Mouse (Mus musculus): Measurements from ENCODE around the gene Herpud1. TPM values are rescaled to one million over a fixed set of nuclear protein-coding genes. Genes with fewer than 3 reads are reported as not detected.

The Herpud1 gene
- total RNA-seq (2021), result 98.9 and 118 TPM in 2 replicates
- long read RNA-seq, transcript Herpud1-205 (8 exons, 1,952 nt), result major isoform, 312 of 362 reads
- long read RNA-seq, transcript Herpud1-201 (8 exons, 1,873 nt), result minor isoform, 19 of 362 reads
- long read RNA-seq, partial matches to known transcripts, result 13 of 362 reads
- long read RNA-seq, other reads (novel, unspliced or antisense), result 17 of 362 reads

DNA sequence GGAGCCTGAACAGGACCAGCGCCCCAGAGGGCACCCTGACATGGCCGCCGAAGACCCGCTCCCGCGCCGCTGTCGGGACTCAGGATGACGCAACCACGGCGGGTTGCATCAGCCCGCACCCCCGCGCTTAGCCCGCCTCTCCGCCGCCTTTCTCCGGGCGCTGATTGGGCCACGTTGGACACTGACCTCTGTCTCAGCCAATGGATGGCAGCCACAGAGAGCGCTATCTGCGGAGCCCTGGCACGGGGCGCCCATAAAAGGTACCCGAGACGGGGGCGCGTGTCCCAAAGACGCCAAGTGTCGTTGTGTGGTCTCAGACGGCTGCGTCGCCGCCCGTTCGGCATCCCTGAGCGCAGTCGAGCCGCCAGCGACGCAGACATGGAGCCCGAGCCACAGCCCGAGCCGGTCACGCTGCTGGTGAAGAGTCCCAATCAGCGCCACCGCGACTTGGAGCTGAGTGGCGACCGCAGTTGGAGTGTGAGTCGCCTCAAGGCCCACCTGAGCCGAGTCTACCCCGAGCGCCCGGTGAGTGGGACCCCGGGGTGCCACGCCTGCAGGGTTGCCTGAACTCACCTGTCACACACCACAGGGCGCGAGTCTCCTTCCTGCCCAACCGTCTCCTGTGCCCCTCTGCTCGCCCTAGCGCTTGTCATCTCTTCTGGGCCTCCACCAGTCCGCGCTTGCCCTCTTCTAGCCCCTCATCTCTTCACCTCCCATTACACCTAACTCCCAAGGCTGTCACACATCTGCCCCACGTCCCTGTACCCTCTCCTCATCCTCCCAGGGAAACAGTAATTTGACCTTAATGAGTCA lies at the start of gene Herpud1:
TSS of gene Herpud1 (plus strand) at position 225 of the 813 bp plus-strand sequence.
- peak; percentile 98 for DNase-seq

DNA sequence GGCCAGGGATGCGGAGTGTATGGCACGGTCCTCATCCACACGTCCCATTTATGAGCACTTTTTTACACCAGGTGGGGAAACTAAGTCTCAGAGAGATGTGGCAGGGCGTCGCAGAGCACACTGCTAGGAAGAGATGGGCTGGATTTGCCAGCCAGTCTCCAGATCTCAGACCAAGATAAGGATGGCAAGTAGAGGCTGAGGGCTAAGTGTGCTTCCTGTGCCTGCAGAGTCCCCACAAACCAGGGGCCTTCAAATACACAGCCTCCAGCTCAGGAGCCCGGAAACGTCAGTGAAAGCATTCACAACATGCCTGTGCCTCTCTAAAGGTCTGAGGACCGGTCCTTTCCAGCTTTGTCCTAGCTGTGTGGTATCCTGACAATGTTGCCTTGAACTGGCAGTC lies 48.7 kb upstream of the Herpud1 start:
- no peak for DNase-seq

DNA sequence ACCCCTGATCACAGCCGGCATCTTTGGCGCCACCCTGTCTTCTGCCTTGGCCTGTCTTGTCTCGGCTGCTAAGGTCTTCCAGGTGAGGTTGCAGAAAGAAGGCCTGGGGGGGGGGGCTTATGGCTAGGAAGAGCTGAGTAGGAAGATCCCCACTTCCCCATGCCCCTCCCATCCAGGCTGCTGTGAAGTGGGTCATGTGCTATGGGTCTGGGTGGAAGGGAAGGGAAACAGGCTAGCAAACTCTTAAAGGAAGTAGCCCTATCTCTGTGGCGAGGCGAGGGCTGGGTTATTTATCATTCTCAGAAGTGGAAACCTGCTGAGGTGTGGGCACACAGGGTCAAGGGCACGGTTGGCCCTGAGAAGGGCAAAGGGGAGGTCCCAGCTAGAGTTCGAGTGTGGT lies 45.4 kb upstream of the Herpud1 start:
- no peak for DNase-seq

DNA sequence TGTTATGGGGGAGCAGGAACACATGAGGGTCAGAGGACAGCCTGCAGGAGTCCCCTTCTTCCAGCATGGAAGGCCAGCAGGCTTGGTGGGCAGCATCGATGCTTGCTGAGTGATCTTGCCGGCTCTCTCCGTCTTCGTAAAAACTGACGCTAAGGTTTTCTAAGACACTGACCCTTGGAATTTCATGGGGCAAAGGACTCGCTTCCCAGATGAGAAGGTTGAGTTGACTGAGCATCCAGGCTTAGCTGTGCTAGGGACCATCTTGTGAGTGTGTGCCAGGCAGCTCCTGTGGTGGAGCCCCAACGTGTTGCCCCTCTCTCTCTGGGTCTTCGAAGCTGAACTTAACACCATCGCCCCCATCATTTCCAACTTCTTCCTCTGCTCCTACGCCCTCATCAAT lies 43.5 kb upstream of the Herpud1 start:
- DNase-seq, result no peak

DNA sequence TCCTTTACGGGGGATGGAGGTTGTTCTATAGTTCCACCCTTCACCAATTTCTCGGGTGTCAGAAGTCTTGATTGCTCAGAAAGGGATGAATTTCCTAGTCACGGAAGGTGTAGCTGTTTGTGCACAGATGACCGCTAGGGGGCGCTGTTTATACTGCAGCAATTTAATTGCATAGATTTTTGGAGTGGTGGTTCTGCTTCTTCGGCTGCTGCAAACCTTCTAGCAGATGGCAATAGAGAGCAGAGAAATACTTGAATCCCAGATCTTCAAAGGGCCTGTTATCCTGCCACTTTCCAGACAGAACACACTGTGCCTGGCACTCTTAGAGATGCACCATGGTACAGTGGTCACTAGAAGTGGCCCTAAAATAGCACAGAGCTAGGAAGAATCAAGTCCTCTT lies 42.9 kb upstream of the Herpud1 start:
- peak; percentile 80 for DNase-seq

DNA sequence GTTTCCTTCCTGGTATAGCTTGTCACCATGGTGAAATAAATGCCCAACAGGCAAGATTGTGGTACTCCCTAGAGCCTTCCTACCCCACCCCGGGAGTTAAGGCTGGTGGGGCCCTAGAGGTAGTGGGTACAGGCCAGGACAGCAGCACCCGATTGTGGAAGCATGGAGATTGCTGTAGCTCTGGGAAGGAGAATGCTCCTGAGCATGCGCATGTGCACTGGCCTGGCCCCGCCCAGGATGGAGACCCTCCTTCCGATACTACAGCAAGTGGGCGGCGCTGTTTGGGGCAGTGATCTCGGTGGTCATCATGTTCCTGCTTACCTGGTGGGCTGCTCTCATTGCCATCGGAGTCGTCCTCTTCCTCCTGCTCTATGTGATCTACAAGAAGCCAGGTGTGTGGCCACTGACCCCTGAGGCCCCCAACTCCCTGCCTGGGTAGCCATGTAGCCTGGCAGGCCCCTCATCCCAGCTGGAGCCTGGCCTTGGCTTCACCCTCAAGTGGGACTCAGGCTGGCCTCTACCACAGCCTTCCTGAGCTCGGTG lies 42.4 kb upstream of the Herpud1 start:
- DNase-seq, result no peak

DNA sequence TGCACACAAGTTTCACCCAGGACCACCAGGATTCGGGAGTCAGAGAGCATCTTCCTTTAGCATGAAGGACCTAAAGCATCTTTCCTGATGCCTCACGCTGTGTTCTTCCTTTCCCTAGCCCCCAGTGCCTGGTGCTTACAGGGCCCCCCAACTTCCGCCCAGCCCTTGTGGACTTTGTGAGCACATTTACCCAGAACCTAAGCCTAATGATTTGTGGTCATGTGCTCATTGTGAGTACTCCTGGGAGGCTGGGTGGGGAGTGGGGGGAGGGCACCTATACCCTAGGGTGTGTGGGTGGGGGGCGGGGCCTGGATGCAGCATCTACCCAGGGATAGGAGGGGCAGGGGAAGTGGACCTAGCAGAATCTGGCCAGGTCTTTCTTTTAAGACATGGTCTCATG lies 40.6 kb upstream of the Herpud1 start:
- DNase-seq, result no peak

DNA sequence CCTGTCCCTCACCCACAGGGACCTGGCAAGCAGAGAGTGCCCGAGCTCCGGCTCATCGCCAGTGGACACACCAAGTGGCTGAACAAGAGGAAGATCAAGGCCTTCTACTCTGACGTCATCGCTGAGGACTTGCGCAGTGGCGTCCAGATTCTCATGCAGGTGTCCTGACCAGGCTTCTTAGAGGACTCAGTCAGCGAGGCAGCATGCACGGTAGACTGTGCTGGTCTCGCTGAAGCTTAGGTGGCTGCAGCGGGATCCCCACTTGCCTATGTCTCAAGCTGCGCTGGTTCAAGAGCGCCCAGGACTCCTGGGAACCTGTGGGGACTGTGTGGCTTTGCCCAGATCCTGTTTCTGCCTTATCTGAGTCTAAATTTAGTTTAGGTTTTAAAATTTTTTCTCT lies 40.0 kb upstream of the Herpud1 start:
- no peak for DNase-seq

DNA sequence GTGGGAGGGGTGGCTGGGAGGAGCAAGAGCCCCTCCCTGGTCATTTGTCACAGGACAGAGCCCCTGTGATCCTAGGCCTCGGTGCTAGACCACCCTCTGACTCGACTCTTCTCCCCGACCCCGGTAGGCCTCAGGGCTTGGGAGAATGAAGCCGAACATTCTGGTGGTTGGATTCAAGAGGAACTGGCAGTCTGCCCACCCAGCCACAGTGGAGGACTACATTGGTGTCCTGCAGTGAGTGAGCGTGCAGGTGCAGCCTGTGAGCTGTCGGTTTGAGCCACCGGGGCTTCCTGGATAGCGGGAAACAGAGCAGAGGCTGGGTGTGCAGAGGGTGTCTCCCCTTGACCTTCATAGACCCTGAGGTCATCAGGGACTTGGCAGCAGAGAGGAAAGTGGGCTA lies 37.8 kb upstream of the Herpud1 start:
- DNase-seq, result no peak

DNA sequence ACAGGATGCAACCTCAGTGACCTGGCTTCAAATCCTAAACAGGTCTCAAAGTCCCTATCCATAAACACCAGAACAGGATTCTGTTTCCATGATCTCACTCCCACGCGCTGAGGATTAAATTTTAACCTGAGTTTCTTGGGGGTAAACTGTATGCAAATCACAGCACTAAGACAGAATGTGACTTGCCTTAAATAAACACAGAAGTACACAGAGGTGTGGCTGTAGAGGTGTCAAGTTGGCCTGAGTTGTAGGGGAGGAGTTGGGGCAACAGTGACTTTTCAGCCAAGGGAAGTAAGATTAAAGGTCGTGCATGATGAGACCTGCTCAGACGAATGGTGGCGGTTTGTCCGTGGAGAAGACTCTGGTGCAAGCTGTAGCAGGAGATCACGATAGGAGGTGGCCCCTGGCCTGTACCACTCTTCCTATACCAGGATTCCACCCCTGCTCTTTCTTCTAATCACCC lies 32.1 kb upstream of the Herpud1 start:
- DNase-seq, result no peak

DNA sequence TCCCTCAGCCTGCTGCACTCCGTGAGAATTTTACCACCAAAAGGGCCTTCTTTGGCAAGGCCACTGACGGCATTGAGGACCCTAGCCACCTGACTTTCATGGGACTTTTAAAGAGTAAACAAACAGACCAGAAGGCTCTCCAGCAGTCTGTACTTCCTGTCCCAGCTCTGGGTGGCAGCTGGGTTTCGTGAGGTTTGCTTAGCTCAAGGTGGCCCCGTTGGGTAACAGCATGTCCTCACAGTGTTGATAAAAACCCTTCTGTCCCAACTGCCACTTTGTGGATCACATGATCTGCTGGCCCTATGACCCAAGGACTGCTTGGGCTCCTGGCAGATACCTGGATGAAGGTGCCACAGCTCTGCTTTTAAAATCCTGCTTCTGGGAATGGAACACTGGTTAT lies 31.7 kb upstream of the Herpud1 start:
- DNase-seq, result no peak

DNA sequence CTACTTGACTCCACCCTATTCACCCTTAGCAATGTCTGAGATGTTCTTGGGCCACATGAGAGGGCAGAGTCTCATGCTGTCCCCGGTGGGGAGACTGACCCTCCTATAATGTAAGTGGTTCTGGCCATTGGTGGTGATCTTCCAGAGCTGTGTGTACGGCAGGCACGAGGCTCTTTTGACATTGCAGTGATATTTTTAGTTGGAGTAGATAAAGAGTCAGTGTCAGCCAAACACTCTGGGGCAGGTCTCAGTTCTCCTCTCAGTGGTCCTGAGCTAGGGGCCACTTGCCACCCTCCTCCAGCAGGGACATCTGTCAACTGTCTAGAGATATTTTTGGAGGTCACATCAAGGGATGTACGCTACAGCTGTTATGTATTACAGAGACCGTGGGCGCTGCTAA lies 29.0 kb upstream of the Herpud1 start:
- no peak for DNase-seq

DNA sequence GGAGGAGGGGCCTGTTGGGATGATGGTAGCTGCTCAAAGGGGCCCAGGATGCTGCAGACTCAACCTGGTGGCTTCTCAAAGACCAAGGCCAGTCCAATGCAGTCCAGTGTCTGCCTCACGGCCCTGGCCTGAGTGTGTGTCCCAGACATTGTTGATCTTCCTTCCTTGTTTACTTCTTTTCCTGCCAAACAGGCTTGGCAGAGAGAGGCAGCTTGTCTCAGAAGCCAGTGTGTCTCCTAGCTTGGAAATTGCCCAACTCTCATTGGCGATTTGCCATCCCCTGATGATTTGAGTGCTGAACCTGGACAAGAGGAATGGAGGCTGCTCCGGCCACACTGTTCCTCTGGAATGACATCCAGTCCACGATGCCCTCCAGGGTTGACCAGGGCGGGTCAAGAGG lies 27.7 kb upstream of the Herpud1 start:
- DNase-seq, result peak; percentile 85

DNA sequence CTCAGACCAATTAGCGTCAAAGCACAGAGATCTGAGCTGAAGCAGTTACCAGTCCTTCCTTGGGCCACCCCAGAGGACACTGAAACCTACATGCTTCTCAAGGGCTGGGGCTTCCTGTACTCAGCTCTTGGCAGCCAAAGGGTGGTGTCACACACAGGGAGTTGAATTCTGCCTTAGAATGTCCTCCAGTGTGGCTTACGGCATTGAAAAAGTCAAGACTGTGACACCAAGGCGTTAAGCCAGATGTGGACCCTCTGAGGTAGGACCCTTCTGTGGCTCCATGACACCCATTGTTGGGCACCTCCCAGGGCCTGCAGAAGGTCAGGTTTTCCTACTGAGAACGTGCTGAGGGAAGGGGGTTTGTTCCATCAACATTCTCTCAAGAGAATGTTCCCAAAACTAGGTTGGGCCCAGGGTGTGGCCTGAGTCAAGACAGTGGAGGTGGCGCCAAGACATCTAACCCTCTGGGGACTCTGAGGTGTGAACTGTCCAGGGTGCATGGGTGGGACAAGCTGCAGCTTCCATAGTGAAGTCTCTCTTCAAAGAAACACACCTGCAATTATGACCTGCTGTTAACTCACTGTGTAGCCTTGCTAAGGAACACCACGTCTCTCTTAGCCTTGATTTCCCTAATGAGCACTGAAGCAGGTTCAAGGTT lies 24.3 kb upstream of the Herpud1 start:
- DNase-seq, result no peak

DNA sequence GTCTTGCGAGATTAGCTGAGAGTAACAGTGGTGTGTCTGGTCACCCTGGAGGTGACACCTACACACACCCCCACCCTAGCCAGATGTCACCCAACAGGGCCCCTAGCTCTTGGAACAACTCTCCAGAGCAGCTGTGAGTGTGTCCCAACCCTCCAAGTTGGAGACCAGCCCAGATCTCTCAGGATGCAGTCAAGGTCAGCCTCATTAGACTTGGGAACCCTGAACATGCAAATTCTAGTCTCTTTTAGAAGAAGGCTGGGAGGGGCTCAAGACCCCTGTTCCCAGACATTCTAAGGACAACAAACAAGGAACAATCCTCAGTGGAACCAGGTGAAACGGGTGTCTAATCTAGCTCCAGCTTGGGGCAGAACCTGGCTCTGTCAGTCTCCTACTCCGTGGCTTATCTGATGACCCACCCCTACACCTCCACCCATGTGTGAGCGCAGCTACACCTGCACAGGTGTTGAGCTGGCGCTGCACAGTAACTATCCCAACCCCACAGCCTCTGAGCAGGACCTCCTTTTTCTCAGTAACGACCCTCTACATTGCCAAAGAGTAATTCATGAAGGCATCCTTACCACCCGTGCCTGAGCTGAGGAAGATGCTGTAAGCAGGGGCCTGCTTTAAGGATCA lies 23.5 kb upstream of the Herpud1 start:
- peak; percentile 28 for DNase-seq

DNA sequence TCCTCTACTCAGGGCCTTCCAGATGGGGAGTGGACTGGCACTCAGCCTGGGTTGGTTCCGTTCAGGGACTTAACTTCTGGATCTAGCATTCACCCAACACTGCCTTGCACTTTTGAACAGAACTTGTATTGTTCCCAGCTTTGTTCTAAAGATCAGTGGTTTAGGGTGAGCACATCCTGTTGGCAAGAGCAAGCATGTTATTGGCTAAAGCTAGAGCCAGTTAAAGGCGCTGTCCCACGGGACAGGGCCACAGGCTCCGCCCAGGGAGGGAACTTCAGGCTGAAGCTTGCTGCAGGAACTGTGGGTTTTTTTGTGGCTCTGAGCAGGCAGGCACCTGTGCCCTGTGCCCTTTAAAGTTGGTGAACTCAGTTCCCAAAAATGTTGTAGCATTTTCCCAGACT lies 22.9 kb upstream of the Herpud1 start:
- peak; percentile 61 for DNase-seq

DNA sequence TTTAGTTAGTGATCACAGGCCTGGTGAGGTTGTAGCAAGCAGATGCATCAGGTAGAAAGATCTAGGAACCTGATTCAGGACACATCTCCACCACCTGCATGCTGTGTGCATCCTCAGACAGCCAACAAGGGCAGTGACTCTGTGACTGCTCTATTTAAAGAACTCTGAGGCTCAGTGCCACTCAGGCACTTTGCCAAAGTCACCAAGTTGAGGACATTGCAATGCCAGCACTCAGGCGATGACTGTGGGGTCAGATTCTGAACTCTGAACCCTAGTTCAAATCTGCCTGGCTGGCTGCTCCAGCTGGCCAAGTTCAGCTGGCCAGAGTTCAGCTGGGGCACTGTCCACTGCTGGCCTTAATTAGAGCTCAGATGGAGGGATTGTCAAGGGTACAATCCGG lies 22.3 kb upstream of the Herpud1 start:
- peak; percentile 68 for DNase-seq

DNA sequence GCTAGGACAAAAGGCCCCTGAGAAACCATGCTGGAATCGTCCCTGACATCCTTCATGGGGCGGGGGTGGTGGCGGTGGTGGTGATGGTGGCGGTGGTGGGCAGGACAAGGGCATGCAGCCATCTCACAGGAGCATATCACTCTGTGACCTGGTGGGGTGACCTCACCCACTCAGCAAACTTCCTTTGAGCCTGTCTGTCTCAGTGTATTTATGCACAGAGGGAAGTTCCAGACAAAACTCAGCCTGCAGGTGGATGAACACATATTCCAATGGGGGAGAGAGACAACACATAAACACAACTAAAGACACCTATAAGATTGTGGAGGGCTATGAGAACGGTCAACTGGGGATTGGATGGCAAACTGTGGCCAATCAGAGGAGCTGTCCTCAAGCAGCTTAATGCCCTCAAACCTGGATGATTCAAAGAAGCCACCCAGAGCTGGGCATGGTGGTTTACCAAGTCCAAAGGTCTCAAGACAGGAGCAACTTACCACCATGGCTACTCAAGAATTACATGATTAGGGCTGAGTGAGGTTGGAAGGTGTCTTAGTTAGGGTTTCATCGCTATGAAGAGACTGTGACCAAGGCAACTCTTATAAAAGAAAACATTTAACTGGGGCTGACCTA lies 21.4 kb upstream of the Herpud1 start:
- no peak for DNase-seq

DNA sequence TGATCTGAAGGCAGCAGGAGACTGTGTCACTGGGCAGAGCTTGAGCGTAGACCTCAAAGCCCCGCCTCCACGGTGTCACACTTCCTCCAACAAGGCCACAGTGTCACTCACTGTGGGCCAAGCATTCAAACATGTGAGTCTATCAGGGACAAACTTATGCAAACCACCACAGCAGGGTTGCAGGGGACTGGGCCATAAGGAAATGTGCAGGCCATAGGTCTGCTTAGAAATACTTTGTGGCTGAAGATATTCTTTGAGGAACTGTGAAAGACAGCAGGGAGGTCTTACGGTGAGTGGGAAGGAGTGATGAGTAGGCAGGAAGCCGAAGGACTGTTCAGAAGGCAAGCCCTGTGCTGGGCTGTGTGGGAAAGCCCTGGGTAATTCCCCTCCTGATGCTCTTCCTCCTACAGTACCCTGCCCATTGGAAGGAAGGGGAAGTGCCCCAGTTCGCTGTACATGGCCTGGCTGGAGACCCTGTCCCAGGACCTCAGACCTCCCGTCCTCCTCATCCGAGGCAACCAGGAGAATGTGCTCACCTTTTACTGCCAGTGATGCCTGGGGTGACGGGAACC lies 20.7 kb upstream of the Herpud1 start:
- peak; percentile 51 for DNase-seq

DNA sequence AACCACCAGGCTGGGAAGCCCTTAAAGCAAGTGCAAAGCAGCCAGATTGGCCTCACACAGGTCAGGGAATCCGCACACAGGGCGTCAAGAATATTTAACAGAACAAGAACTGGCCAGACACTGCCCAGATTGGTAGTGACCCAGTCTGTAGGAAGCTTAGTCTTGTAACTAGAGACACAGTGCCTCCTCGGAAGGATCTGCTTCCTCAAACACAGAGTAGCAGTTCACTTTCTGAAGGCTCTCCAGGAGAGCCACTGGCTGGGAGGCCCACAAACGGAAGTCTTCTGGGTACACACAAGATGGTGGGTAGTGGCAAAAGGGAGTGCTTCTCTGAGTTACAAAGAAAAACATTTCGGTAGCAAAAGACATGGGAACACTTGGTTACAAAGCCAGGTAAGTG lies 15.4 kb upstream of the Herpud1 start:
- no peak for DNase-seq

DNA sequence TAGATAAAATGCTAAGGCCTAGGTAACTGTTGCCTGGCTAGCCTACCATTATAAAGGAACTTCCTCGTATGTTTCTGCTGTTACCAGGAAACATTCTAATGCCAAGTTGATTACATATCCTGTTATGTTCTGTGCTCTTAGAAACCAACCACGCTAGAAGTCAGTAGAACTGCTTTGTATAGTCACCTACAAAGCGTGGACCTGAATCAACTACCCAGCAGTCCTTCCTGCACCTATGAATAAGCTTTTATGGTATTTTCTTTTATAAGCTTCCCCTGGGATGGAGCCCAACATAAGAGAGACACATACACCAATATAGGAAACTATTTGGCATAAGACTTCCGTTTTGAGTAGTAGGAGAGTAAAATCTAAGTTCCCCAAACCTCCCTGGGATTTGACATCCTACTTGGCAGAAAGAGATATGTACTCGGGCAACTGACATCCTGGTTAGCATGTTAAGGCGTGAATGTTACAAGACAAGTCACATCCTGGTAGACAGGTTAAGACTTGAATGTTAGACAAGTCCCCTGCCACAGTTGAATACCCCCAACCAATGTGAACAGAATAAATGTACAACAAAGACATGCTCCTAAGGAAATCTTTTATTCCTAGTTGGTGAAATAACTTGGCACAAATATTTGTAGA lies 13.2 kb upstream of the Herpud1 start:
- no peak for DNase-seq

Measured in adrenal gland, postnatal 25 days (tissue).